Mouse (Mus musculus) liver, embryonic 16.5 days (tissue): ENCODE results near the gene Cyb561d2. TPM values are rescaled to one million over a fixed set of nuclear protein-coding genes. Genes with fewer than 3 reads are reported as not detected.

Experiments used
- ATAC-seq: fragments of 200-750 bp; cut with Nextera tagmentation; 2 replicates; pipeline ENCODE4 v1.8.0; 2017; ENCODE audit warnings: low read depth, mild to moderate bottlenecking, moderate number of reproducible peaks, moderate library complexity
- H3K27ac ChIP-seq: fragments of 300-500 bp; sonication (generic); 2 replicates; pipeline ENCODE4 v1.5.1; 2014; ENCODE audit warnings: mild to moderate bottlenecking, low read length
- H3K27me3 ChIP-seq: fragments of 300-500 bp; sonication (generic); 2 replicates; pipeline ENCODE4 v1.6.1; 2014; ENCODE audit warnings: low read depth, low read length, mixed read lengths; ENCODE audit not compliant: control insufficient read depth, insufficient read depth
- H3K36me3 ChIP-seq: fragments of 300-500 bp; sonication (generic); 2 replicates; pipeline ENCODE4 v1.6.1; 2014; ENCODE audit warnings: mild to moderate bottlenecking; ENCODE audit not compliant: control insufficient read depth, insufficient read depth
- H3K4me1 ChIP-seq: fragments of 300-500 bp; sonication (generic); 2 replicates; pipeline ENCODE4 v1.6.1; 2014; ENCODE audit warnings: low read depth, low read length, mixed read lengths; ENCODE audit not compliant: control insufficient read depth
- H3K4me2 ChIP-seq: fragments of 300-500 bp; sonication (generic); 2 replicates; pipeline ENCODE4 v1.6.1; 2014; ENCODE audit warnings: low read depth, low read length, mixed read lengths
- H3K4me3 ChIP-seq: fragments of 300-500 bp; sonication (generic); 2 replicates; pipeline ENCODE4 v1.5.1; 2014; ENCODE audit warnings: low read depth, mild to moderate bottlenecking, low read length
- H3K9ac ChIP-seq: fragments of 300-500 bp; sonication (generic); 2 replicates; pipeline ENCODE4 v1.6.1; 2014; ENCODE audit warnings: low read depth, low read length
- H3K9me3 ChIP-seq: fragments of 300-500 bp; sonication (generic); replicated peaks from 2 replicates; pipeline ENCODE4 v1.6.1; 2016; ENCODE audit warnings: low read length; ENCODE audit not compliant: control insufficient read depth
- WGBS: fragments of 180-500 bp; shearing (Covaris S2); extraction: QIAGEN DNeasy Blood & Tissue Kit; methylation state at CpG from one replicate; pipeline ENCODE4 v1.1.7; 2014; ENCODE audit not compliant: insufficient replicate concordance; 5-methylcytosine and 5-hydroxymethylcytosine counted together
- polyA plus RNA-seq: library from polyadenylated mRNA; unstranded; fragments of >200 nt; fragmentation: Nextera tagmentation; extraction: Ambion mirVana; gene quantifications from 2 replicates; pipeline ENCODE4 v1.2.1, GENCODE M21; 2015

The Cyb561d2 gene
- polyA plus RNA-seq, 1 experiment from 2014 or later, result 11.2 TPM

- Histone ChIP-seq H3K4me1 (peaks cover 11% of the 10 kb centered on the region), H3K9me3 (no peaks in the 10 kb centered on the region), H3K9ac (no peak overlapping the region), H3K27ac (no peak overlapping the region), H3K4me3 (no peak overlapping the region), H3K36me3 (no peaks in the 10 kb centered on the region), H3K4me2 (peak overlapping the region; percentile 18; the same call in 1 of the 2 replicates), H3K27me3 (no peaks in the 10 kb centered on the region)
- 29% methylated on average over 6 of the region's 6 CpGs for WGBS
- ATAC-seq, result peak; percentile 38; the same call in 1 of the 2 replicates
Observed at GRCm38 (mm10) chr9:107490625-107491024, 51.4 kb downstream of the Cyb561d2 start.

GRCm38 (mm10) chr9:107490146-107490545 lies 51.8 kb downstream of the Cyb561d2 start:
- Histone ChIP-seq H3K9ac (no peak overlapping the region), H3K27me3 (no peaks in the 10 kb centered on the region), H3K9me3 (no peaks in the 10 kb centered on the region), H3K36me3 (no peaks in the 10 kb centered on the region), H3K4me2 (peak overlapping the region; percentile 3; the same call in 1 of the 2 replicates), H3K27ac (no peak overlapping the region), H3K4me3 (peak overlapping the region; percentile 10; the same call in 1 of the 2 replicates), H3K4me1 (peaks cover 9% of the 10 kb centered on the region)
- peak; percentile 45; the same call in 1 of the 2 replicates for ATAC-seq
- WGBS, result 49% methylated on average over 8 of the region's 8 CpGs

Other genes with a start within 250 kb of the Cyb561d2 start
- gene Cish, start 246.2 kb downstream of the Cyb561d2 start, polyA plus RNA-seq, result 10.0 and 10.7 TPM in 2 replicates
- 2.9 TPM in 2 replicates for gene Hemk1, start 203.8 kb downstream of the Cyb561d2 start, polyA plus RNA-seq
- 0.07 and 0.18 TPM in 2 replicates for gene 6430571L13Rik, start 201.6 kb downstream of the Cyb561d2 start, polyA plus RNA-seq
- not detected in 2 replicates for gene Cacna2d2, start 142.6 kb downstream of the Cyb561d2 start, polyA plus RNA-seq
- gene Tmem115, start 8.2 kb downstream of the Cyb561d2 start, polyA plus RNA-seq, result 14.3 and 14.7 TPM in 2 replicates
- 12.1 and 12.5 TPM in 2 replicates for gene Nprl2, start within 50 bp of the Cyb561d2 start, polyA plus RNA-seq
- 1.7 and 2.4 TPM in 2 replicates for gene Zmynd10, start 5.1 kb upstream of the Cyb561d2 start, polyA plus RNA-seq
- 15.9 and 16.5 TPM in 2 replicates for gene Rassf1, start 9.4 kb upstream of the Cyb561d2 start, polyA plus RNA-seq
- gene Tusc2, start 21.1 kb upstream of the Cyb561d2 start, polyA plus RNA-seq, result 29.1 and 29.4 TPM in 2 replicates
- 48.9 and 50.2 TPM in 2 replicates for gene Hyal2, start 25.8 kb upstream of the Cyb561d2 start, polyA plus RNA-seq
- 3.3 and 3.8 TPM in 2 replicates for gene Hyal1, start 34.7 kb upstream of the Cyb561d2 start, polyA plus RNA-seq
- 10.5 and 14.1 TPM in 2 replicates for gene Naa80, start 36.7 kb upstream of the Cyb561d2 start, polyA plus RNA-seq
- gene Hyal3, start 38.6 kb upstream of the Cyb561d2 start, polyA plus RNA-seq, result 0.89 and 0.96 TPM in 2 replicates
- 145 and 166 TPM in 2 replicates for gene Ifrd2, start 45.4 kb upstream of the Cyb561d2 start, polyA plus RNA-seq
- 0.33 and 1.4 TPM in 2 replicates for gene Sema3b, start 67.0 kb upstream of the Cyb561d2 start, polyA plus RNA-seq
- 144 and 153 TPM in 2 replicates for gene Gnai2, start 93.2 kb upstream of the Cyb561d2 start, polyA plus RNA-seq
- gene Slc38a3, start 127.3 kb upstream of the Cyb561d2 start, polyA plus RNA-seq, result 60.1 and 75.2 TPM in 2 replicates
- gene Gnat1, start 137.5 kb upstream of the Cyb561d2 start, polyA plus RNA-seq, result 1.1 and 1.3 TPM in 2 replicates
- 0.41 and 0.86 TPM in 2 replicates for gene Sema3f, start 168.3 kb upstream of the Cyb561d2 start, polyA plus RNA-seq
- 72.7 and 78.3 TPM in 2 replicates for gene Rbm5, start 228.8 kb upstream of the Cyb561d2 start, polyA plus RNA-seq